Mouse (Mus musculus): ENCODE measurements around the gene Ccdc88c. TPM values are rescaled to one million over a fixed set of nuclear protein-coding genes. Genes with fewer than 3 reads are reported as not detected.

Gene Ccdc88c
- polyA plus RNA-seq, 1 experiment from 2014 or later, result 12.9 TPM

DNA sequence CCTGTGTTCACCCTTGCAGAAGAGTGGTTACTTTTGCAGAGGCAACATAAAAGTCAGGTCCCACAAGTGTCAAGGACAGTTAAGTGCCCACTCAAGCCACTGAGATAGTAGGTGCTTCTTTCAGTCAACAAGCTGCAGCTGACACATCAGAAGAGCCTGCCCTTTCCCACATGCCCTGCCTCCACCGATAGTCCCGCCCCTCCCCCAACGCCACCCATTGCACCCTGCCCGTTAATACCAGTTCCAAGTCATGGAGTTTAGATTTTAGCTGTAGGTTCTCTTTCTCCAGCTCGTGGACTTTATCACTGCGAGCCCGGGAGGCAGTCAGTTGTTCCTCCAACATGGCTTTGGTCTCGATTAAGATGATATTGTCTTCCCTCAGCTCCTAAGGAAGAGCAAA lies 74.9 kb downstream of the Ccdc88c start:
- Histone ChIP-seq H3K9me3 (no peaks in the 10 kb centered on the region), H3K4me2 (no peak overlapping the region), H3K27ac (no peak overlapping the region), H3K36me3 (peaks cover 6% of the 10 kb centered on the region), H3K4me1 (replicated peaks) (peaks cover 43% of the 10 kb centered on the region), H3K27me3 (peaks cover 26% of the 10 kb centered on the region), H3K4me3 (no peak overlapping the region), H3K9ac (no peak overlapping the region)
- no peak for ATAC-seq (ENCODE audit: low FRiP score)
- WGBS, result 77% methylated on average over 8 of the region's 8 CpGs

DNA sequence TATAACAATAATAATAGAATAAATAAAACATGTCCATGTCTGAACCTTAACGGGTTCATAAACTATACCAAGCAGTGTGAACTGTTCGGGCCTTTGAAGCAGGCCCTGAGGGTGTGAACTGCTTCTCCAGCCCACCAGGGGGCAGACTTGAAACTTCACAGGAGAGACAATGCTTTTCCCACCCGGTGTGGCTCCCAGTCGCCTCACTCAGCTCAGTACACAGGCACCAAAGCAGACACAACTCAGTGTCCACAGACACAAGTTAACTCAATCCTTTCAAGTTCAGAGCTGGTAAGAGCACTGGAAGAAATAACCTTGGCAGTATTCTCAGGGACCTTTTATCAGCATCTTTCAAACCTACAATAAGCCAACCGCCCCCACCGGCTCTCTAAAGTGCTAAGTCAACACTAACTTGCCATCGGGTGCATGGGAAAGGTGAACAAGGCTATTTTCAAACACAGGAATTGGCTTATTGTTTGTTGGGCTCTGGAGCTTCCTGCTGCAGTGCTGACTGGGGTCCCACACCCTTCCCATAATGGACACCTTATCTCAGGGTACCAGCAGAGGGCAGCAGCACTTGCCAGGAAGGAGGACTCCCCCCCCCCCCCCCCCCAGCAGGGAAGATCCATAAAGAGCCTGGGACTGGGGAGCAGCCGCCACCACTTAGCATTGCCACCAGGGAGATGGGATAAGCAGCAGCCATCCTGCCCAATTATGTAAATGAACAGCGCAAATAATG lies 76.5 kb downstream of the Ccdc88c start:
- Histone ChIP-seq H3K9ac (no peak overlapping the region), H3K27ac (peak overlapping the region; percentile 77), H3K36me3 (peaks cover 21% of the 10 kb centered on the region), H3K9me3 (no peaks in the 10 kb centered on the region), H3K4me1 (replicated peaks) (peaks cover 27% of the 10 kb centered on the region), H3K4me3 (no peak overlapping the region), H3K4me2 (no peak overlapping the region), H3K27me3 (peaks cover 21% of the 10 kb centered on the region)
- ATAC-seq (ENCODE audit: low FRiP score), result peak; percentile 78
- 36% methylated on average over 9 of the region's 9 CpGs for WGBS

DNA sequence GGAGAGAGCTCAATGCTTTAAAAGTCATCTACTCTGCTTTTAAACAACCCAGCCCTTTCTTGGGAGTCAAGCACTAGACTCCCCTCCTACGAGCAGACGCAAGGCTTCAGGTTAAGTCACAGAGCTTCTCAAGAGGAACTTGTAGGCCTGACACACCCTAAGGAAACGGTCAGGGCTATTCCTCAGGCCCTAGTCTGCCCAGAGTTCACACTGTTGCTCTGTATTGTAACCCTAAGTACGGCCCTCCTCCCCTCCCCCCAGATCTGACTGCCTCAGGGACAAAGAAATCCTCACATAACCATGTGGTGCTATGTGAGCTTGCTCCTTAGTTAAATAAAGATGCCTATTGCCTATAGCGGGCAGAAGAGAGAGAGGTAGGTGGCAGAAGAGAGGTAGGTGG lies 79.7 kb downstream of the Ccdc88c start:
- no peak overlapping the region for H3K9ac ChIP-seq
- peaks cover 14% of the 10 kb centered on the region for H3K4me1 ChIP-seq (replicated peaks)
- H3K9me3 ChIP-seq, result no peaks in the 10 kb centered on the region
- no peak for ATAC-seq (ENCODE audit: low FRiP score)
- H3K27ac ChIP-seq, result no peak overlapping the region
- WGBS, result 84% methylated on average over 5 of the region's 5 CpGs
- H3K4me3 ChIP-seq, result no peak overlapping the region
- no peaks in the 10 kb centered on the region for H3K27me3 ChIP-seq
- no peak overlapping the region for H3K4me2 ChIP-seq
- peaks cover 54% of the 10 kb centered on the region for H3K36me3 ChIP-seq

DNA sequence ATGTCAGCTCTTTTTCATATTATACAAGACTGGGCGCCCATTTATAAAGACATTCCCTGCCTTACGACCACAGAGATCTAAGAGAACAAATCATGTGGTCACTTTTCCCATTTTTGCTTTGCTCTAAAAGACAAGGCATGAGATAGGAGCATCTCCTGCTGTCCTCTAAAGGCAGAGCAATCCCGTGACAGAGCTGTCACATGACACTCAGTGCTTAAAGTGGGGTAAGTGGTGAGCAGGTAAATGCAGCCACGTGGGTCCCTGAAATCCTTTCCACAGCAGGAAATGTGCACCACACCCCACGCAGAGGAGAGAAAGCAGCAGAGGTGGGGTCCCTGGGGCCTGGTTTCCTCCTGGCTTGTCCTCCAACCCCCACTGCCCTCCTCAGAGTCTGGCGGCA lies 80.8 kb downstream of the Ccdc88c start:
- no peak overlapping the region for H3K4me3 ChIP-seq
- H3K9ac ChIP-seq, result no peak overlapping the region
- peaks cover 10% of the 10 kb centered on the region for H3K4me1 ChIP-seq (replicated peaks)
- no peaks in the 10 kb centered on the region for H3K27me3 ChIP-seq
- H3K4me2 ChIP-seq, result no peak overlapping the region
- peaks cover 62% of the 10 kb centered on the region for H3K36me3 ChIP-seq
- H3K27ac ChIP-seq, result no peak overlapping the region
- WGBS, result 92% methylated on average over 6 of the region's 6 CpGs
- ATAC-seq (ENCODE audit: low FRiP score), result no peak
- no peaks in the 10 kb centered on the region for H3K9me3 ChIP-seq

DNA sequence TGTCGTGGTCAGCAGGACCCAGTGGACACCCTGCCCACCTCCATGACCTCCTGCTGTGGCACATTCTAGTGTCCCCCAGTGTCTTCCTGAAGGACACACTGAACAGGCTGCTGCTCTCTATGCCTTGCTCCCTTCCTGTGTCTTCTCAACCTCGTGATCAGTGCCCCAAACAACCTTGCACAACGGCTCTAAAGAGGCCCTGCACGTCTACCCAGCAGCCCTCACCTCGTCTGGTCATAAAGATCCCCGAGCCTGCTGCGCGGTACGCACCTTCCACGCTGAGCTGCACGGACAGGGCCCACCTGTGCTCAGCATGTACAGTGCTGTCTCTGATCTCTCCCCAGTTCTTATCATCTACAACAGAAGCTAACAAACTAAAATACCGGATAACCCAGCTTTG lies 82.9 kb downstream of the Ccdc88c start:
- Histone ChIP-seq H3K36me3 (peaks cover 79% of the 10 kb centered on the region), H3K4me3 (no peak overlapping the region), H3K27me3 (no peaks in the 10 kb centered on the region), H3K9me3 (no peaks in the 10 kb centered on the region), H3K4me2 (no peak overlapping the region), H3K27ac (no peak overlapping the region), H3K9ac (no peak overlapping the region), H3K4me1 (replicated peaks) (no peaks in the 10 kb centered on the region)
- 95% methylated on average over 12 of the region's 12 CpGs for WGBS
- ATAC-seq (ENCODE audit: low FRiP score), result no peak

DNA sequence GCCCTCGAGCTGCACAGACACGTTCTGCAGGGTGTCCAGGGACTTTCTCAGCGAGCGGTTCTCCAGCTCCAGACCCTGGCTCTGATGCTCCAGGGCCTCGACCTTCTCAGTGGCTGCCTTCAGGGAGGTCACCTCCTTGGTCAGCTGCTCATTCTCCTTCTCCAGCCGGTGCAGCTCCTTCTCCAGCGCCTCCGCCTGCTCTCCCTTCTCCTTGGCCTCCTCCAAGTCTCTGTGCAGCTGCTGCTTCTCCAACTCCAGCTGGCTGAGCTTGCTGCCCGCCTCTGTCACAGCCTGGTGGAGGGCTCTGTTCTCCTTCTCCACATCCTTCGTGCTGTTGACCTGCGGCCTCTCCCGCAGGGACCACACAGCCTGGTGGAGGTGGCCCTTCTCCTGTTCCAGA lies 83.4 kb downstream of the Ccdc88c start:
- Histone ChIP-seq H3K36me3 (peaks cover 83% of the 10 kb centered on the region), H3K27ac (no peak overlapping the region)
- 91% methylated on average over 12 of the region's 12 CpGs for WGBS

DNA sequence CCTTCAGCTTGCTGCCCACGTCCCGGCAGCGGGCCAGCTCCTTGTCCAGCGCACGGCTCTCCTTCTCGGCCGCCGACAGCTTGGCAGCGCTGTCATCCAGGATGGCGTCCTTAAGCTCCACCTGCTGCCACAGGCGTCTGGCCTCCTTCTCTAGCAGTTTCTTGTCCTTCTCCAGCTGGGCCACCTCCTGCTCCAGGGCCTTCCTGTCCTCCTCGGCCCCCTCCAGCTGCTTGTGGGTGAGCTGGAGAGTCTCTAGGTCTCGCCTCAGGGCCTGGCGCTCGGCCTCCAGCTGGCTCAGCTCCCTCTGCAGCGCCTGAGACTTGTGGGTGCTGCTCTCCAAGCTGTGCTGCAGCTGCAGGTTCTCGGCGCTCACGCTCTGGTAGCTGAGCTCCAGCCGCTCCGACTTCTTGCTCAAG lies 83.9 kb downstream of the Ccdc88c start:
- H3K4me2 ChIP-seq, result no peak overlapping the region
- H3K27me3 ChIP-seq, result no peaks in the 10 kb centered on the region
- no peaks in the 10 kb centered on the region for H3K9me3 ChIP-seq
- no peak overlapping the region for H3K27ac ChIP-seq
- H3K9ac ChIP-seq, result no peak overlapping the region
- peaks cover 88% of the 10 kb centered on the region for H3K36me3 ChIP-seq
- WGBS, result 94% methylated on average over 21 of the region's 21 CpGs
- H3K4me1 ChIP-seq (replicated peaks), result no peaks in the 10 kb centered on the region
- no peak for ATAC-seq (ENCODE audit: low FRiP score)
- no peak overlapping the region for H3K4me3 ChIP-seq

More for the DNA sequence above, 83.4 kb downstream of the Ccdc88c start:
- no peak for ATAC-seq (ENCODE audit: low FRiP score)
- no peak overlapping the region for H3K9ac ChIP-seq
- H3K4me2 ChIP-seq, result no peak overlapping the region
- no peaks in the 10 kb centered on the region for H3K9me3 ChIP-seq
- no peaks in the 10 kb centered on the region for H3K27me3 ChIP-seq
- no peaks in the 10 kb centered on the region for H3K4me1 ChIP-seq (replicated peaks)
- no peak overlapping the region for H3K4me3 ChIP-seq

DNA sequence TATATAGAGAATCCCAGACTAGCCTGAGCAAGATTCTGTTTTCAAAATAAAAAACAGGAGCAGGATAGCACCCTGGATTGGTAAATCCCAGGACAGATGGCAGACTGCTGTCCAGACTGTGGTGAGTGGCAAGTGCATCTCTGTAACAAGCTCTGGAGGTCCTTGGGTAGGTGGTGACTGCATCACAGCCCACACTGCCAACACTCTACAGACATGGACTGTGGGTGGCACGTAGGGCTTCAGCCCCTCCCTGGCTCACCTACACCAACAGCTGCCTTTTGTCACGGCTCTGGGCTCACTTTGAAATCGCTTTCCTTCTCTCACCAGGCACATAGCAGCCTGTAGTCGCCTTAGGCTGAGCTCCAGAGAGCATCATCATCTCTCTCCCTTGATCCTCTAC lies 85.7 kb downstream of the Ccdc88c start:
- Histone ChIP-seq H3K9me3 (no peaks in the 10 kb centered on the region), H3K27me3 (no peaks in the 10 kb centered on the region), H3K4me2 (no peak overlapping the region), H3K36me3 (peaks cover 90% of the 10 kb centered on the region), H3K4me3 (no peak overlapping the region), H3K9ac (no peak overlapping the region), H3K27ac (no peak overlapping the region), H3K4me1 (replicated peaks) (no peaks in the 10 kb centered on the region)
- WGBS, result 88% methylated on average over 4 of the region's 4 CpGs
- ATAC-seq (ENCODE audit: low FRiP score), result no peak

DNA sequence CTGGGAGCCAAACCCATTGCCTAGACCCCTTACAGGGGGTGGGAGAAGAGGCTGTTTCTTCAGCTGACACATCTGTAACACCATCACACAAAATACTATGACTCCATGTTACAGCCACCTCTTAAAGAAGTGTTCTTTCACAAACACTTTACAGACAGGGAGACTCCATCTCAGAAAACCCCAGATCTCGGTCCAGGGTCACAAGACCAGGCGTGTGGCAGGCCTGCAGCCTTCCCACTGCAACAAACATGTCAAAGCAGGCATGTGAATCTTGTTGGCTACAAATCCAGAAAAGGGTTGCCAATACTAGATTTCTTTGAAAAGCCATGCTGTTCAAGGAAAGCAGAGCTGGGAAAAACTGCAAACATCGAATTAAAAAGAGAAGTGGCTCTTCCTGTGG lies 87.5 kb downstream of the Ccdc88c start:
- Histone ChIP-seq H3K9me3 (no peaks in the 10 kb centered on the region), H3K4me1 (replicated peaks) (peaks cover 8% of the 10 kb centered on the region; the same call in 1 of the 2 replicates), H3K4me2 (no peak overlapping the region), H3K9ac (no peak overlapping the region), H3K27ac (no peak overlapping the region), H3K4me3 (no peak overlapping the region), H3K36me3 (peaks cover 81% of the 10 kb centered on the region), H3K27me3 (no peaks in the 10 kb centered on the region)
- 94% methylated on average over 3 of the region's 3 CpGs for WGBS
- no peak for ATAC-seq (ENCODE audit: low FRiP score)

DNA sequence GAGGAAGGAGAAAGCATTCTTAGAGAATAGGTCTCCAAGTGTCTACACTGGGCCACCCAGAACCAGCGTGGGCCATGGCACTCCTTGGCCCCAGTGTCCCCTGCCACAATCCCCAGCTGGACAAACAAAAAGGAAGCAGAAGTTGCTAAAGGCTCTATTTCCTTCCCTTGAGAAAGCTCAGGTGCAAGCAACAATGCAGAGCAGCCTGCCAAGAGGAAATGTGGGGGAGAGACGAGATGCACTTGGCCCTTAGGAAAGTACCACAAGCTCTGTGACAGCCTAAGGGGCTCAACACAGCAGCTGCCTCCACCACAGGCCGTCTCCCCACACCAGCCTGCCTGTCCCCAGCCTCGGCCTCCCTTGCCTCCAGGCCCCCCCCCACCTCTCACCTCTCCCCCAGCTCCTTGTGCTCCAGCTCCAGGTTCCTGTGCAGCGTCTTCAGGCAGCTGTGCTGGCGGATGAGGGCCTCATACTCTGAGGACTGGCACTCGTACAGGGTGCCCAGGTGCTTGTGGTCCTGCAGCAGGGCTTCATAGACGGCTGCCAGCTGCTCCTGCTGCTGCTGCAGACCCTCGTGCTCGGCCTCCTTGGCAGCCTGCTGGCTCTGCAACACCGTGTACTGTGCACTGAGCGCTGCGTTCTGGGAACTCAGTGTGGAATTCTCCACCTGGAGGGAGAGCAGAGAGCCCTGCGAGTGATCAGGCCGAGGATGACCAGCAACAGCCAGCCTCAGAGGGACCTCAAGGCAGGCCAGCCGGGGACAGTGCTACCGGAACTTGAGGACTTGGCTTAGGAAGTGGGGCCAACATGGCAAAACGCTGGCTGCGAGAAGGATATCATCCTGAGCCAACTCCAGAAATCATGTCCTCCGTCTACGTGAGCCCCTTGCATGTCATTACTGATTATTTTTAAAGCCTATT lies 91.2 kb downstream of the Ccdc88c start:
- peak; percentile 65 for ATAC-seq (ENCODE audit: low FRiP score)
- Histone ChIP-seq H3K36me3 (peaks cover 67% of the 10 kb centered on the region), H3K4me3 (no peak overlapping the region), H3K9me3 (no peaks in the 10 kb centered on the region), H3K27me3 (no peaks in the 10 kb centered on the region), H3K27ac (peak overlapping the region; percentile 70), H3K9ac (no peak overlapping the region), H3K4me2 (no peak overlapping the region), H3K4me1 (replicated peaks) (peaks cover 8% of the 10 kb centered on the region; the same call in 1 of the 2 replicates)
- WGBS, result 78% methylated on average over 21 of the region's 21 CpGs

DNA sequence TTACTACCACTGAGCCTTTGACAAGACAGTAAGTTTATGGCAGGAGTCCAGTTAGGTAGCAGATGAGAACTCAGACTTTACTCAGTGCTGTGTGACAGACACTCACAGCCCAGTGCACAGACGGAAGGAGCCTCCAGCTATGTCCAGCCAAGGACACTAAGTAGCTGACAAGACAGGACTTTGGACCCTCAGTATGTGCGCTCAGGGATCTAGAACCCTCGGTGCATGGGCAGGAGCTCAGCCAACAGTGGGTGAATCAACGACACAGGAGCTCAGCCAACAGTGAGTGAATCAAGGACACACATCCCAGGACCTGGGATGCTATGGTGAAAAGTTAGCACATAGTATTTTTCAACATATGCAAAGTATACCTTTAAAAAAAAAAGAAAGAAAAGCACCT lies 92.1 kb downstream of the Ccdc88c start:
- Histone ChIP-seq H3K4me2 (no peak overlapping the region), H3K9me3 (no peaks in the 10 kb centered on the region), H3K36me3 (peaks cover 67% of the 10 kb centered on the region), H3K4me1 (replicated peaks) (peaks cover 8% of the 10 kb centered on the region; the same call in 1 of the 2 replicates), H3K27ac (no peak overlapping the region), H3K27me3 (no peaks in the 10 kb centered on the region), H3K4me3 (no peak overlapping the region), H3K9ac (no peak overlapping the region)
- WGBS, result 94% methylated on average over 4 of the region's 4 CpGs
- 0 out of 2 replicates have a peak, but pooled peaks have one; percentile 24 for ATAC-seq (ENCODE audit: low FRiP score)

DNA sequence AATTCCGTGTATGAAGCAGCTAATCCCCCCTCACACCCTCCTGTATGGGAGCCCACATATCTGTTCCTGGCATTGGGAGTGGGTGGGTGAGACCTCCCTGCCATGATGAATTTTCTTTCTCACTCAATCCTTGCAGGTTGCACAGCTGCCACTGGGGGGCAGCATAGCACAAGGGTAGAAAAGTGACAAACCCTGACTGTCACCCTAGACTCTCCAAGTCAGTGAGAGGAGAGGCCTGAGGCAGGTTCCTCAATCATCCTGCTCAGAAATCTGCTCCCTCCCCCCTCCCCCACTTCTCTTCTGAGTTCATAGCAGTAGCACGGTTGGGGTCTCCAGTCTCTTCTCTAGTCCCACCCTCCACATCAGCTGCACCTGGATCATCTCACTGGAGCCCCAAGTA lies 92.7 kb downstream of the Ccdc88c start:
- peaks cover 67% of the 10 kb centered on the region for H3K36me3 ChIP-seq

More for the DNA sequence above, 92.7 kb downstream of the Ccdc88c start:
- no peak overlapping the region for H3K27ac ChIP-seq
- ATAC-seq (ENCODE audit: low FRiP score), result peak; percentile 54
- H3K27me3 ChIP-seq, result no peaks in the 10 kb centered on the region
- H3K4me3 ChIP-seq, result no peak overlapping the region
- peaks cover 8% of the 10 kb centered on the region; the same call in 1 of the 2 replicates for H3K4me1 ChIP-seq (replicated peaks)
- no peak overlapping the region for H3K4me2 ChIP-seq
- 20% methylated on average over 2 of the region's 2 CpGs for WGBS
- no peaks in the 10 kb centered on the region for H3K9me3 ChIP-seq
- H3K9ac ChIP-seq, result no peak overlapping the region
